Mouse (Mus musculus) hindbrain, embryonic 14.5 days (tissue): Measurements from ENCODE around the gene Ppp3cb. TPM values are rescaled to one million over a fixed set of nuclear protein-coding genes. Genes with fewer than 3 reads are reported as not detected.
A peak's percentile ranks its signal among the peaks of the same experiment; 100 is the strongest.

Experiments used
- ATAC-seq: fragments of 200-750 bp; cut with Nextera tagmentation; 2 replicates; pipeline ENCODE4 v1.8.0; 2017; ENCODE audit warnings: moderate number of reproducible peaks, mild to moderate bottlenecking, moderate TSS enrichment, moderate library complexity; ENCODE audit not compliant: low FRiP score
- DNase-seq: peaks from one replicate; pipeline ENCODE4 v3.0.0-alpha.2; 2015; ENCODE audit warnings: low spot score
- H3K27ac ChIP-seq: fragments of 300-500 bp; sonication (generic); 2 replicates; pipeline ENCODE4 v1.5.1; 2014; ENCODE audit warnings: mild to moderate bottlenecking, moderate library complexity
- H3K27me3 ChIP-seq: fragments of 300-500 bp; sonication (generic); 2 replicates; pipeline ENCODE4 v1.6.1; 2014; ENCODE audit warnings: mild to moderate bottlenecking, low read length, mixed read lengths; ENCODE audit not compliant: control insufficient read depth, insufficient read depth
- H3K36me3 ChIP-seq: fragments of 300-500 bp; sonication (generic); replicated peaks from 2 replicates; pipeline ENCODE4 v1.6.1; 2014; ENCODE audit not compliant: control insufficient read depth, insufficient read depth
- H3K4me1 ChIP-seq: fragments of 300-500 bp; sonication (generic); replicated peaks from 2 replicates; pipeline ENCODE4 v1.6.1; 2014; ENCODE audit warnings: antibody characterized with exemption, low read length, mixed read lengths; ENCODE audit not compliant: control insufficient read depth, insufficient read depth
- H3K4me2 ChIP-seq: fragments of 300-500 bp; sonication (generic); replicated peaks from 2 replicates; pipeline ENCODE4 v1.6.1; 2014; ENCODE audit warnings: mild to moderate bottlenecking, moderate library complexity
- H3K4me3 ChIP-seq: fragments of 300-500 bp; sonication (generic); replicated peaks from 2 replicates; pipeline ENCODE4 v1.5.1; 2014; ENCODE audit warnings: mild to moderate bottlenecking, low read length
- H3K9ac ChIP-seq: fragments of 300-500 bp; sonication (generic); 2 replicates; pipeline ENCODE4 v1.6.1; 2014
- H3K9me3 ChIP-seq: fragments of 300-500 bp; sonication (generic); 2 replicates; pipeline ENCODE4 v1.6.1; 2016; ENCODE audit warnings: low read length; ENCODE audit not compliant: control insufficient read depth
- WGBS: fragments of 180-500 bp; shearing (Covaris S2); extraction: QIAGEN DNeasy Blood & Tissue Kit; methylation state at CpG from one replicate; pipeline ENCODE4 v1.1.7; 2014; 5-methylcytosine and 5-hydroxymethylcytosine counted together
- polyA plus RNA-seq: library from polyadenylated mRNA; unstranded; fragments of >200 nt; fragmentation: Nextera tagmentation; extraction: Ambion mirVana; gene quantifications from 2 replicates; pipeline ENCODE4 v1.2.1, GENCODE M21; 2014

Gene Ppp3cb
- polyA plus RNA-seq, 1 experiment from 2014 or later: 121 TPM

- no peaks in the 10 kb centered on the region for H3K27me3 ChIP-seq
- peaks cover 32% of the 10 kb centered on the region for H3K36me3 ChIP-seq
- 83% methylated on average over 14 of the region's 14 CpGs for WGBS
- H3K4me1 ChIP-seq: no peaks in the 10 kb centered on the region
- no peak overlapping the region for H3K9ac ChIP-seq
- H3K4me2 ChIP-seq: no peak overlapping the region
- DNase-seq (no peak), ATAC-seq (no peak)
- no peak overlapping the region for H3K27ac ChIP-seq
- H3K4me3 ChIP-seq: no peak overlapping the region
- H3K9me3 ChIP-seq: no peaks in the 10 kb centered on the region
These were observed 86.2 kb downstream of the Ppp3cb start for GRCm38 (mm10) chr14:20460216-20460615.

- Histone ChIP-seq H3K4me3 (no peak overlapping the region), H3K4me1 (no peaks in the 10 kb centered on the region), H3K9me3 (no peaks in the 10 kb centered on the region), H3K36me3 (peaks cover 22% of the 10 kb centered on the region), H3K4me2 (no peak overlapping the region), H3K9ac (no peak overlapping the region), H3K27me3 (no peaks in the 10 kb centered on the region), H3K27ac (no peak overlapping the region)
- 95% methylated on average over 9 of the region's 9 CpGs for WGBS
- DNase-seq: no peak
- ATAC-seq: no peak
These were observed 88.0 kb downstream of the Ppp3cb start for GRCm38 (mm10) chr14:20458378-20458777.

GRCm38 (mm10) chr14:20452929-20453328 is 93.4 kb downstream of the Ppp3cb start:
- no peak overlapping the region for H3K4me3 ChIP-seq
- ATAC-seq: no peak
- H3K9me3 ChIP-seq: no peaks in the 10 kb centered on the region
- no peak overlapping the region for H3K4me2 ChIP-seq
- H3K27me3 ChIP-seq: no peaks in the 10 kb centered on the region
- WGBS: 91% methylated on average over 5 of the region's 5 CpGs
- no peak overlapping the region for H3K27ac ChIP-seq
- 0 out of 2 replicates have a peak, but pooled peaks cover 3% of the 10 kb centered on the region for H3K4me1 ChIP-seq
- DNase-seq: no peak
- peaks cover under 1% of the 10 kb centered on the region; the same call in 1 of the 2 replicates for H3K36me3 ChIP-seq
- H3K9ac ChIP-seq: no peak overlapping the region

GRCm38 (mm10) chr14:20451765-20452331 is 94.5 kb downstream of the Ppp3cb start, which contains the start of gene Cfap70:
Cfap70 (minus strand) TSS chr14:20452226.
- no peaks in the 10 kb centered on the region for H3K36me3 ChIP-seq
- DNase-seq (peak; percentile 78), ATAC-seq (peak; percentile 72; the same call in 1 of the 2 replicates)
- H3K9ac ChIP-seq: peak within 1 kb of the TSS; percentile 47
- H3K27ac ChIP-seq: no peak within 1 kb of the TSS
- peak within 1 kb of the TSS; percentile 36 for H3K4me3 ChIP-seq
- WGBS: 5% methylated on average over 15 of the region's 15 CpGs
- peak within 1 kb of the TSS; percentile 78 for H3K4me2 ChIP-seq
- H3K4me1 ChIP-seq: 0 out of 2 replicates have a peak, but pooled peaks cover 3% of the 10 kb centered on the region
- no peaks in the 10 kb centered on the region for H3K9me3 ChIP-seq
- no peaks in the 10 kb centered on the region for H3K27me3 ChIP-seq

GRCm38 (mm10) chr14:20451302-20451701 is 95.1 kb downstream of the Ppp3cb start:
- Histone ChIP-seq H3K27me3 (no peaks in the 10 kb centered on the region), H3K4me2 (peak overlapping the region; percentile 78), H3K27ac (no peak overlapping the region), H3K9me3 (no peaks in the 10 kb centered on the region), H3K36me3 (no peaks in the 10 kb centered on the region), H3K4me1 (0 out of 2 replicates have a peak, but pooled peaks cover 3% of the 10 kb centered on the region), H3K9ac (peak overlapping the region; percentile 47), H3K4me3 (peak overlapping the region; percentile 36)
- ATAC-seq: no peak
- 18% methylated on average over 2 of the region's 2 CpGs for WGBS
- DNase-seq: no peak

Other genes starting within 250 kb of the Ppp3cb start
- gene Ecd, start 198.5 kb downstream of the Ppp3cb start, polyA plus RNA-seq: 51.1 and 52.5 TPM in 2 replicates
- gene Fam149b, start 198.4 kb downstream of the Ppp3cb start, polyA plus RNA-seq: 45.6 and 46.7 TPM in 2 replicates
- gene Dnajc9, start 157.7 kb downstream of the Ppp3cb start, polyA plus RNA-seq: 96.4 and 116 TPM in 2 replicates
- 63.6 and 69.8 TPM in 2 replicates for gene Mrps16, start 152.9 kb downstream of the Ppp3cb start, polyA plus RNA-seq
- 1.3 and 1.4 TPM in 2 replicates for gene Cfap70, start 94.3 kb downstream of the Ppp3cb start, polyA plus RNA-seq
- gene Anxa7, start 66.4 kb downstream of the Ppp3cb start, polyA plus RNA-seq: 15.4 and 16.5 TPM in 2 replicates
- 0.55 TPM in 2 replicates for gene Mss51, start 49.7 kb downstream of the Ppp3cb start, polyA plus RNA-seq
- gene Usp54, start 94.5 kb upstream of the Ppp3cb start, polyA plus RNA-seq: 13.1 and 13.2 TPM in 2 replicates
- gene Myoz1, start 110.0 kb upstream of the Ppp3cb start, polyA plus RNA-seq: not detected in 2 replicates
- gene Synpo2l, start 121.8 kb upstream of the Ppp3cb start, polyA plus RNA-seq: 0.07 and 0.09 TPM in 2 replicates
- gene Sec24c, start 127.7 kb upstream of the Ppp3cb start, polyA plus RNA-seq: 84.9 and 87.1 TPM in 2 replicates
- 25.1 and 31.8 TPM in 2 replicates for gene Fut11, start 148.4 kb upstream of the Ppp3cb start, polyA plus RNA-seq
- 169 and 194 TPM in 2 replicates for gene Chchd1, start 156.4 kb upstream of the Ppp3cb start, polyA plus RNA-seq
- gene Zswim8, start 161.0 kb upstream of the Ppp3cb start, polyA plus RNA-seq: 38.5 and 50.5 TPM in 2 replicates
- gene Ndst2, start 188.0 kb upstream of the Ppp3cb start, polyA plus RNA-seq: 17.1 and 17.7 TPM in 2 replicates
- gene Camk2g, start 247.5 kb upstream of the Ppp3cb start, polyA plus RNA-seq: 166 and 197 TPM in 2 replicates